In genomic region chr7:57341910-57342309, GRCm38 (mm10) we compare ENCODE assay signal across 28 mouse cellular contexts. TPM values are rescaled to one million over a fixed set of nuclear protein-coding genes. Genes with fewer than 3 reads are reported as not detected.
DNase-seq lines count a peak whose midpoint lies in the region; ATAC-seq and TF ChIP-seq lines count a peak whose summit lies in the region.
"Had no signal": no experiment of that assay in that cellular context is flagged by ENCODE, and none has a peak within 500 bp of the region (broad histone marks: within the 10 kb centered on the region; RNA-seq: fewer than 3 reads in every experiment).

No protein-coding gene starts in this region.

- DNase-seq in kidney, adult 9 months, result peak; percentile 36
- DNase-seq in kidney, postnatal 4 days, result no peak
- DNase-seq in brain, adult 2 months (ENCODE audit: low read depth, low spot score), result peak; percentile 10
- peak; percentile 32 for DNase-seq in large intestine, adult 2 months (ENCODE audit: low read depth, low spot score)
- DNase-seq in cerebellum, postnatal 25 days, result no peak
- no peak for DNase-seq in cerebellum, adult 2 months
- DNase-seq: adrenal gland, postnatal 10 days; adrenal gland, postnatal 36 days; B cell, adult 2 months; cerebellum, adult 11-12 months; cerebellum, adult 9-10 months; cerebellum, postnatal 14 days; gastrocnemius, postnatal 36 days; heart, adult 2 months; heart, postnatal 14 days had no signal

- H3K27ac ChIP-seq in intestine, embryonic 15.5 days, result no peak overlapping the region
- no peak overlapping the region for H3K27ac ChIP-seq in cerebellum, adult 2 months (ENCODE audit: insufficient read depth, low read length)
- H3K27ac ChIP-seq: embryonic facial prominence, embryonic 10.5 days; embryonic facial prominence, embryonic 13.5 days; forebrain, embryonic 12.5 days; forebrain, embryonic 15.5 days; heart, adult 2 months; heart, embryonic 10.5 days; heart, embryonic 13.5 days; hindbrain, embryonic 12.5 days; hindbrain, embryonic 15.5 days had no signal

- no peak for TF ChIP-seq POLR2A in cerebellum, adult 2 months (IDR thresholded peaks at IDR 0.05; ENCODE audit: borderline replicate concordance, insufficient read depth, low read length)

- no peaks in the 10 kb centered on the region for H3K9me3 ChIP-seq in intestine, embryonic 15.5 days
- H3K9me3 ChIP-seq: embryonic facial prominence, embryonic 10.5 days; embryonic facial prominence, embryonic 13.5 days; forebrain, embryonic 12.5 days; forebrain, embryonic 15.5 days; G1E; heart, embryonic 10.5 days; heart, embryonic 13.5 days; hindbrain, embryonic 12.5 days; hindbrain, embryonic 15.5 days had no signal

- WGBS in intestine, embryonic 15.5 days, result 58% methylated on average over 8 of the region's 8 CpGs
- WGBS in large intestine, adult 2 months, result 26% methylated on average over 8 of the region's 8 CpGs
- 45% methylated on average over 8 of the region's 8 CpGs for WGBS in cerebellum, adult 2 months

- no peak overlapping the region for H3K9ac ChIP-seq in intestine, embryonic 15.5 days
- H3K9ac ChIP-seq: embryonic facial prominence, embryonic 13.5 days; forebrain, embryonic 12.5 days; forebrain, embryonic 15.5 days; heart, embryonic 13.5 days; hindbrain, embryonic 12.5 days; hindbrain, embryonic 15.5 days had no signal

- no peak for TF ChIP-seq CTCF in cerebellum, adult 2 months (IDR thresholded peaks at IDR 0.05; ENCODE audit: borderline replicate concordance, insufficient read depth, low read depth, low read length)

- H3K27me3 ChIP-seq in intestine, embryonic 15.5 days (replicated peaks), result no peaks in the 10 kb centered on the region
- H3K27me3 ChIP-seq in cerebellum, adult 2 months (ENCODE audit: control insufficient read depth, insufficient read depth, low read length), result no peaks in the 10 kb centered on the region
- H3K27me3 ChIP-seq: CH12.LX; embryonic facial prominence, embryonic 13.5 days; forebrain, embryonic 12.5 days; forebrain, embryonic 15.5 days; heart, embryonic 13.5 days; hindbrain, embryonic 12.5 days; hindbrain, embryonic 15.5 days; Patski had no signal

- H3K36me3 ChIP-seq in intestine, embryonic 15.5 days, result no peaks in the 10 kb centered on the region
- H3K36me3 ChIP-seq: embryonic facial prominence, embryonic 10.5 days; embryonic facial prominence, embryonic 13.5 days; forebrain, embryonic 12.5 days; forebrain, embryonic 15.5 days; G1E; heart, embryonic 10.5 days; heart, embryonic 13.5 days; hindbrain, embryonic 12.5 days; hindbrain, embryonic 15.5 days had no signal

- H3K4me1 ChIP-seq in intestine, embryonic 15.5 days (replicated peaks), result no peaks in the 10 kb centered on the region
- H3K4me1 ChIP-seq in cerebellum, adult 2 months (ENCODE audit: control insufficient read depth, insufficient read depth, low read length), result no peaks in the 10 kb centered on the region
- H3K4me1 ChIP-seq: embryonic facial prominence, embryonic 10.5 days; embryonic facial prominence, embryonic 13.5 days; forebrain, embryonic 12.5 days; forebrain, embryonic 15.5 days; heart, embryonic 10.5 days; heart, embryonic 13.5 days; hindbrain, embryonic 12.5 days; hindbrain, embryonic 15.5 days had no signal

- no peak overlapping the region for H3K4me3 ChIP-seq in intestine, embryonic 15.5 days (replicated peaks)
- no peak overlapping the region for H3K4me3 ChIP-seq in cerebellum, adult 2 months (replicated peaks; ENCODE audit: insufficient read depth, low read depth, low read length)
- H3K4me3 ChIP-seq: embryonic facial prominence, embryonic 10.5 days; embryonic facial prominence, embryonic 13.5 days; erythroblast, embryonic 14.5 days; forebrain, embryonic 12.5 days; forebrain, embryonic 15.5 days; heart, adult 2 months; heart, embryonic 10.5 days; heart, embryonic 13.5 days; hindbrain, embryonic 12.5 days; hindbrain, embryonic 15.5 days had no signal

- peak; percentile 78; the same call in 1 of the 2 replicates for ATAC-seq in intestine, embryonic 15.5 days
- ATAC-seq: forebrain, embryonic 15.5 days; Patski had no signal

- H3K4me2 ChIP-seq in intestine, embryonic 15.5 days (replicated peaks), result no peak overlapping the region
- H3K4me2 ChIP-seq: embryonic facial prominence, embryonic 13.5 days; forebrain, embryonic 12.5 days; forebrain, embryonic 15.5 days; heart, embryonic 13.5 days; hindbrain, embryonic 12.5 days; hindbrain, embryonic 15.5 days had no signal

RNA-seq across cellular contexts. Expression of gene Gabrg3, which starts 45.1 kb away (rescaled TPM):
- 0.68 and 0.78 TPM in 2 replicates for polyA plus RNA-seq in intestine, embryonic 15.5 days (2015; fragmentation: Nextera tagmentation; extraction: Ambion mirVana)
- 0.06 and 0.21 TPM in 2 replicates for polyA plus RNA-seq in large intestine, adult 2 months (2012; rRNA removed)
- polyA plus RNA-seq in cerebellum, adult 2 months (2012; rRNA removed), result 2.1 and 2.7 TPM in 2 replicates
- polyA plus RNA-seq: erythroblast, embryonic 14.5 days; G1E; Patski had no signal

Comparison
In these comparisons a context has a peak if more than half of its experiments do, and no peak if none do; other contexts are left out.
1. DNase-seq: peak in kidney, adult 9 months (single experiment), brain, adult 2 months (single experiment) and large intestine, adult 2 months (single experiment); none in kidney, postnatal 4 days (0 of 2), cerebellum, postnatal 25 days (0 of 2) and cerebellum, adult 2 months (0 of 2).